Mouse (Mus musculus): ENCODE data around the gene Lect2. TPM values are rescaled to one million over a fixed set of nuclear protein-coding genes. Genes with fewer than 3 reads are reported as not detected.

The Lect2 gene
- not detected in 2 replicates for polyA plus RNA-seq (2015; fragmentation: Nextera tagmentation; extraction: Ambion mirVana)

DNA sequence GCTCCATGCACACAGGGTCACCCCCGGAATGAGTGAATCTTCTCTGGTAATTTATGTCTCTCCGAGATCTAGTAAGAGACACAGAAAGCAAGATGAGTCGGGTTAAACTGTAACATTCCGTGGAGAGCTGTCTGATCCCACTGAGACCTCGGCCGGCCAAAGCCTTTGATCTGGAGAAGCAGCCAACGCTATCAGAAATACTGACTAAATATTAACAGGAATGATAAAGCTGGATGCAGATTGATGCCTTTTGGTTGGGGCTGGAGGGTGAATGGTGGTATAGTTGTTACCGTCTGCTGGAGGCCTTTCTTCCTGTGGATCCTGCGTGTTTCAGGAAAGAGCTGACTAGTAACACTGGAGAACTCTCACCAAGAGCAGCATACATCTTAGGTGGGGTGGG lies at the start of gene Lect2:
Gene Lect2, minus strand, starts transcription at position 102 of the 400 bp plus-strand sequence.
- H3K9ac ChIP-seq (replicated peaks), result no peak within 1 kb of the TSS
- H3K36me3 ChIP-seq, result no peaks in the 10 kb centered on the region
- H3K4me2 ChIP-seq (replicated peaks), result no peak within 1 kb of the TSS
- no peaks in the 10 kb centered on the region for H3K9me3 ChIP-seq
- WGBS, result 84% methylated on average over 9 of the region's 9 CpGs
- peaks cover 4% of the 10 kb centered on the region; the same call in 1 of the 2 replicates for H3K4me1 ChIP-seq (replicated peaks)
- H3K27ac ChIP-seq, result no peak within 1 kb of the TSS
- H3K27me3 ChIP-seq, result no peaks in the 10 kb centered on the region
- ATAC-seq, result no peak
- H3K4me3 ChIP-seq (replicated peaks), result no peak within 1 kb of the TSS

DNA sequence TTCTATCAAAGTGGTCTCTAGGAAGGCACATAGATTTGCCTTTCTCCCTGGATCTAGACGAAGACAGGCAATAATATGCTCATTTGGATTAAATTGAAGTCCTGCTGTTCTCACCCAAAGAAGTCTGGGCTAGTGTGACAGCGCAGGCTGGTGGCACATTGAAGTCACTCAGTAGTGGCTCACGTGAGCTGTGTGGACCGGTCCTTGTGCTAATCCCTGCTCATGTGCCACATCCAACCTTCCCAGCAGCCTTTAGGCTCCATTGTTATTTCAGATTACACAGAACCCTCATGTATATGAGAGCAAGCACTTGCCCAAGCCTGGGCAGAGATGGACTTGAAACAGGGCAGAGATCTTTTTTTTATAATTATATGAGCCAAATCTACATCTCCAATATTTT lies 49.0 kb upstream of the Lect2 start:
- no peaks in the 10 kb centered on the region for H3K36me3 ChIP-seq
- no peak overlapping the region for H3K4me3 ChIP-seq (replicated peaks)
- H3K9ac ChIP-seq (replicated peaks), result no peak overlapping the region
- H3K27me3 ChIP-seq, result peaks cover 20% of the 10 kb centered on the region
- H3K4me1 ChIP-seq (replicated peaks), result peaks cover 22% of the 10 kb centered on the region
- H3K4me2 ChIP-seq (replicated peaks), result no peak overlapping the region
- WGBS, result 35% methylated on average over 4 of the region's 4 CpGs
- ATAC-seq, result peak; percentile 65
- H3K27ac ChIP-seq, result no peak overlapping the region
- no peaks in the 10 kb centered on the region for H3K9me3 ChIP-seq

DNA sequence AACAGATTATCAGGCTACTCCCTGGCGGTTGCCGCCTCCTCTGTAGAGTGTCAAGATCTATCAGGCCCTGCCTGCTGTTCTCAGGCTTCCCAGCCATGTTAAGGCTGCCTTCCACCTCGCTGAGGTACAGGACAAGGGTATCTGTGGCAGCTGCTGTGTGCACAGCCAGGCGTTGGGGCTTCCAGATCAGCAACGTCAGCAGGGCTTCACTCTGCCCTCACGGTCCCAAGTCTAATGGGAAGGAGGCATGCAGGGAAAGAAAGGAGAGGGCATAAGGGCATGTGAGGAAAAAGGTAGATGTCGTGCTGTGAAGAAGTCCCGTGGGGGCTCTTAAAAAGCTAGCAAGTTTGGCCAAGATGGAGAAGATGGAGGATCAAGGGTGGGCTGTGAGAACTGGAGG lies 46.9 kb upstream of the Lect2 start:
- Histone ChIP-seq H3K9ac (replicated peaks) (no peak overlapping the region), H3K4me2 (replicated peaks) (no peak overlapping the region), H3K36me3 (no peaks in the 10 kb centered on the region), H3K4me1 (replicated peaks) (peaks cover 14% of the 10 kb centered on the region), H3K27me3 (peaks cover 32% of the 10 kb centered on the region), H3K27ac (no peak overlapping the region), H3K9me3 (no peaks in the 10 kb centered on the region), H3K4me3 (replicated peaks) (no peak overlapping the region)
- ATAC-seq, result no peak
- WGBS, result 84% methylated on average over 8 of the region's 8 CpGs

DNA sequence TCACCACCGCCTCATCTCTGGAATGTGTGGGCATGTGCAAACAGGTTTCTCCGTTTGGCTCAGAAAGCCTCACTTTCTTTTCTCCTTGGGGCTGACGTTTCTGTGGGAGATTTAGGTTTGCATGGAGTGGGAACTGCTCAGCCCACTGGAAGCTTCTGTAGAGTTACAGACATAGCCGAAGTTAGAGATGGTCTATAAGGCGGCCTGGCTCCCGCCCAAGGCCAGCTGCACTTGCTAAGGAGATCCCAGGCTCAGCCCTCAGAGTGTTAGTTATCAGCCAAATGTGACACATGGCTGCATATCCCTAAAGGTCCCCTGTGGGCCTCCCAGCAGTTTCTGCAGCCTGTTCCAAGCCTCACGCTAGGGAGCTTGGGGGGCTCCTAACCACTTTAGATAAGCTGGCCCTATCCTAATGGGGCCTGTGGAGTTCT lies 45.7 kb upstream of the Lect2 start:
- H3K36me3 ChIP-seq, result no peaks in the 10 kb centered on the region
- peaks cover 29% of the 10 kb centered on the region for H3K27me3 ChIP-seq
- H3K4me1 ChIP-seq (replicated peaks), result peaks cover 23% of the 10 kb centered on the region
- no peak for ATAC-seq
- 81% methylated on average over 7 of the region's 7 CpGs for WGBS
- H3K4me3 ChIP-seq (replicated peaks), result no peak overlapping the region
- no peak overlapping the region for H3K27ac ChIP-seq
- H3K4me2 ChIP-seq (replicated peaks), result no peak overlapping the region
- no peaks in the 10 kb centered on the region for H3K9me3 ChIP-seq
- H3K9ac ChIP-seq (replicated peaks), result no peak overlapping the region

DNA sequence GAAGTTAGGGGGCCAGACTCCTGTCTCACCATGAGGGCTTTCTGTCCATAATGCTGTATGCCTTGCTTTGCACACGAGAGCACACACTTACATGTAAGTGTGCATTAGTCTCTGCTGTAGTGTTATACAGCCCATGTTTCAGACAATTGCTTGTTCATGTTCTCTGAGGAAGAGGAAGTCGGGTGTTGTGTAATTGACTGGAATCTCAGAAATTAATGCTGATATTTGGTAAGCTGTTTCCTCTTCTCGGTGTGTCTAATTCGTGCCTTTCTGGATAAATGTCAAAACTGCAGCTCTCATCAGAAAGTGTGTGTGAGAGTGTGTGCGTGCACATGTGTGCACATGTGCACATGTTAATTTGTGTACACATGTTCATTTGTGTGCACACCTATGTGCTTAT lies 44.9 kb upstream of the Lect2 start:
- Histone ChIP-seq H3K9ac (replicated peaks) (no peak overlapping the region), H3K36me3 (no peaks in the 10 kb centered on the region), H3K9me3 (no peaks in the 10 kb centered on the region), H3K4me2 (replicated peaks) (no peak overlapping the region), H3K4me3 (replicated peaks) (no peak overlapping the region), H3K27ac (no peak overlapping the region), H3K4me1 (replicated peaks) (peaks cover 23% of the 10 kb centered on the region), H3K27me3 (peaks cover 35% of the 10 kb centered on the region)
- ATAC-seq, result no peak
- 89% methylated on average over 5 of the region's 5 CpGs for WGBS

DNA sequence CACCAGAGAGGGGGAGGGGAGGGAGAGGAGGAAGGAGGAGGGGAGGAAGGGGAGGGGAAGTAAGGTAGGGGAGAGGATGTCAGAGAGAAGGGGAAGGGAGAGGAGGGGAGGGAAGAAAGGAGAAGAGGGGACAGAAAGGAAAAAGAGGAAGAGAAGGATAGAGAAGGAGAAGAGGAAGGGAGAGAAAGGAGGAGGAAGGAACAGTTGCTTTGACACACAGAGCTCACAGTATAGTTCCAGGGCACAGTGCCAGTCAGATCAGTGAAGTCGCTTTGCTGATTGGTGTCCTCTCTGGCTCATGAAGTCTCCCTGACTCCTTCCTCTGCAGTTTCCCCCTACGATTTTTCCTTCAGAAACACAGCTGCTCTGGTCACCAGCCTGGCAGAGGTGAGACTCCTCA lies 43.6 kb upstream of the Lect2 start:
- Histone ChIP-seq H3K27ac (no peak overlapping the region), H3K27me3 (peaks cover 37% of the 10 kb centered on the region), H3K4me1 (replicated peaks) (peaks cover 12% of the 10 kb centered on the region), H3K4me3 (replicated peaks) (no peak overlapping the region), H3K36me3 (no peaks in the 10 kb centered on the region), H3K4me2 (replicated peaks) (no peak overlapping the region), H3K9ac (replicated peaks) (no peak overlapping the region), H3K9me3 (no peaks in the 10 kb centered on the region)
- WGBS, result 71% methylated on average over 2 of the region's 2 CpGs
- ATAC-seq, result no peak

DNA sequence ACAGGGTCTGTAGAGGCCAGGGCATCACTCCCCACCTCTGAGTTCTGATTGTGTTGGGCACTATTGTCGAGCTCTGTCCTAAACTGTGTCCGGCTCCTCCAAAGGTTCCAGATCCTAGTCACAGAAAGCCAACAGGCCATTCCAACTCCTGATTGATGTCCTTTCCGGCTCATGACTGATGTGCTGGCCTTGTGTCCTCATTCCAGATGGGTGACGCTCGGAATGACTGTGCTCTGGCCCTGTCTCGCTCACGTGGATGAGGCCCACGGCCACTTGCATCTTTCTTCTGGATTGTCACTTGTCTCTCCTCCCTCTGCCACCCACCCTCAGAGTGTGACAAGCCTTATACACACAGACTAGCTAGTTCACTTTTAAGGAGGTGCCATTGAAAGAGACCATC lies 42.9 kb upstream of the Lect2 start:
- Histone ChIP-seq H3K27me3 (peaks cover 41% of the 10 kb centered on the region), H3K9ac (replicated peaks) (no peak overlapping the region), H3K4me3 (replicated peaks) (no peak overlapping the region), H3K36me3 (no peaks in the 10 kb centered on the region), H3K4me2 (replicated peaks) (no peak overlapping the region), H3K27ac (no peak overlapping the region), H3K9me3 (no peaks in the 10 kb centered on the region), H3K4me1 (replicated peaks) (peaks cover 11% of the 10 kb centered on the region)
- ATAC-seq, result no peak
- 91% methylated on average over 8 of the region's 8 CpGs for WGBS

DNA sequence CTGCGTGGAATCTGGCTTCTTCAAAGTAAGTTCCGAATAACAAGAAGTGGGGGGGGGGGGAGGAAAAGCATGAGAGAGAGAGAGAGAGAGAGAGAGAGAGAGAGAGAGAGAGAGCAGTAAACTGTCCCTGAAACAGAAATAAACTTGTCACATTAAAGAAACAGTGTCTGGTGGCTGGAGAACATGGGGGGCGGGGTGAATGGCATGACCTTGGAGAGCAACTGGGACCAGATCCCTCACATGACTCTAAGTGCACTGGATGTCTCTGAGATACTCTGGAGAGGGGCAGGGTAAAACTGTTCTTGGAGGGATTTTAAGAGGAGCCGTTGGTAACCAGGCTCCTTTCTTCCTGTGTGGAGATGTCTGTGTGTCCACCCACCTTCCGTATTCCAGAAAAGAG lies 41.9 kb upstream of the Lect2 start:
- Histone ChIP-seq H3K27ac (no peak overlapping the region), H3K9ac (replicated peaks) (no peak overlapping the region), H3K36me3 (no peaks in the 10 kb centered on the region), H3K4me1 (replicated peaks) (peaks cover 11% of the 10 kb centered on the region), H3K4me3 (replicated peaks) (no peak overlapping the region), H3K27me3 (peaks cover 39% of the 10 kb centered on the region), H3K9me3 (no peaks in the 10 kb centered on the region), H3K4me2 (replicated peaks) (no peak overlapping the region)
- ATAC-seq, result no peak
- 84% methylated on average over 5 of the region's 5 CpGs for WGBS

DNA sequence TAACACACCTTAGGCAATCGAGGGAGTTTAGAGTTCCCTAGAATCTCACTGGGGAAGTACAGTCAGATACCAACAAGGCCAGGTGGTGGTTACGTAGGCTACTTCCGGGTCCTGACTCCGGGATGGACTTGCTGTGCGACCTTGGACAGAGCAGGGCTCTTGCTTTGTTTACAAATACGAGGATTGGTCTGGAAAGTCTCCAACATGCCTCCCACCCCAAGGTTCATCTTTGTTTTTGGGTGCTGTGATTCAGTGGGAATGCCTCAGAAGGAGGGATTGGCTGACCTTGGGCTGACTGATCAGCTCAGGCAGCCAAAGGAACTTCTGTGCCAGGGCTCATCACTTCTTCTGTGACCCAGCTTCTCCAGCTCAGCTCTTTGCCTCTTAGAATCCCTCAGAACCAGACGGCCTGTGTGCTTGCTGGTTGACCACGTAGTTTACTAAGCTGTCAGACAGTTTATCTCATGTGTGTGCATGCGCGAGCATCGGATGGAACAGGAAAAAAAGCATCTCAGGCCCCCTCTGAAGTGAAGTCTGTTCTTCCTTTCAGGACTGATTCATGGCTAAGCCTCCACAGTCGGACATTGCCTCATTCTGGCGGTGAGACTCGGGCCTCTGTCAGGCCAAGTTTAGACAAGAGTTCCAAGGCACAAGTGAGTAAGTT lies 40.3 kb upstream of the Lect2 start:
- Histone ChIP-seq H3K27me3 (peaks cover 37% of the 10 kb centered on the region), H3K36me3 (no peaks in the 10 kb centered on the region), H3K4me1 (replicated peaks) (peaks cover 11% of the 10 kb centered on the region), H3K4me3 (replicated peaks) (no peak overlapping the region), H3K9ac (replicated peaks) (no peak overlapping the region), H3K9me3 (no peaks in the 10 kb centered on the region), H3K4me2 (replicated peaks) (no peak overlapping the region), H3K27ac (no peak overlapping the region)
- 83% methylated on average over 14 of the region's 14 CpGs for WGBS
- no peak for ATAC-seq

DNA sequence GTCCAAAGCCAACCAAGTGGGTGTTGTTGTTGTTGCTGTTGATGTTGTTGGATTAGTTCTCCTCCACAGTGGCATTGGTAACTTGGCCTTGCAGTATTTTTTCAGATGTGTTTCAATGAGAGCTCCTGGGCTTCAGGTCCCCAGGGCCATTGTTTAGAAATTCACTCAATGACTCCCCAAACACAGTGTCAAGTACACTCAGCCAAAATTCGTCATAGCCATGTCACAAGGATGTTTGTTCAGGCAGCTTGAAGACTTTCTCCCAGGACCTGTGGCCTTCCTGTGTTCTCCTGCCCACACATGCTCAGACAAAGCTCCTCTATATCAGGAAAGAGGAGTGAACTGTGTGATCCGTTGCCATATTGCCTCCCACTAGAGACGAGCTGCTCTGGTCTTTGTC lies 37.7 kb upstream of the Lect2 start:
- Histone ChIP-seq H3K4me2 (replicated peaks) (no peak overlapping the region), H3K36me3 (no peaks in the 10 kb centered on the region), H3K4me3 (replicated peaks) (no peak overlapping the region), H3K9me3 (no peaks in the 10 kb centered on the region), H3K27me3 (peaks cover 22% of the 10 kb centered on the region), H3K4me1 (replicated peaks) (peaks cover 31% of the 10 kb centered on the region), H3K9ac (replicated peaks) (no peak overlapping the region), H3K27ac (no peak overlapping the region)
- WGBS, result 87% methylated on average over 3 of the region's 3 CpGs
- no peak for ATAC-seq

DNA sequence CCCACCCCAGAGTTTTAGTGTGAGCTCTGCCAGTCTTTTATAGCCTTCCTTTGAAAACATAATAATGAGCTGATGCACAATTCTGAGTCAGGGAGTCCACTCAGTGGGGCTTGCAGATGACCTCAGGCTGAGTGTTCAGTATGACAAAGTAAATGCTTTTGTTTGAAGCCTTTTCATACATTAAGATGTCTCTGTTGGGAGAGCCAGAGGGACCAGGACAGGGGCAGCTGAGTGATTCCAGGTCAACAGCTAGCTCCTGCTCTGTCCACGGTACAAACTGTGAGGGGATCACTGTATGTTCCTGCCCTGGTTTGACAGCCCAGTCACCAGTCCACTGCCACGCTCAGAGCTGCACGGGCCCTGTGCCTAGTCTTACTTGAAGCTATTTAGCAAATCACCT lies 34.4 kb upstream of the Lect2 start:
- peaks cover 4% of the 10 kb centered on the region; the same call in 1 of the 2 replicates for H3K27me3 ChIP-seq
- no peak overlapping the region for H3K4me2 ChIP-seq (replicated peaks)
- whole genome bisulfite sequencing, result 19% methylated on average over 3 of the region's 3 CpGs
- no peak overlapping the region for H3K4me3 ChIP-seq (replicated peaks)
- peaks cover 23% of the 10 kb centered on the region for H3K4me1 ChIP-seq (replicated peaks)
- H3K27ac ChIP-seq, result peak overlapping the region; percentile 90
- peak; percentile 19; the same call in 1 of the 2 replicates for ATAC-seq
- no peaks in the 10 kb centered on the region for H3K36me3 ChIP-seq
- no peak overlapping the region for H3K9ac ChIP-seq (replicated peaks)
- no peaks in the 10 kb centered on the region for H3K9me3 ChIP-seq

DNA sequence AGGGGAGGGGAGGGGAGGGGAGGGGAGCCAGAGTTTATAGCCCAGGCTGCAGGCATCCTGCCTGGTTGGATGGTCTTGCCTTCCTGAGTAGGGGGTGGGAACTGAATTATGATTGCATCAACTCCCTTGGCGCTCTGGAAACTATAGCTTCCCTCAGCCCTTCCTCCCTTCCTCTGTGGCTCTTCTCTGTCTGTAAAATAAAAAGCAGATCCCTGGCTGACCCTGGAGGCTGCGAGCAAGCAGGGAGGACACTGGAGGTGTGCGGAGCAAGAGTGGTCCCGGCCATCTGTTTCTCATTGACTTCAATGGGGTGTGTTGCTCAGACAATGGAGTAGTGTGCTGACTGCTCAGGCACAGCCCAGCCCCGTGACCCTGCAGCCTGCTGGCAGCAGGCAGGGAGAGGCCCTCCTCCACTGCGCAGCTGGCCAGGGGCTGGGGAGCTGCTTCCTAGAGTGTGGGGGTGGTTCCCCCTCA lies 33.7 kb upstream of the Lect2 start:
- peak; percentile 96 for ATAC-seq

DNA sequence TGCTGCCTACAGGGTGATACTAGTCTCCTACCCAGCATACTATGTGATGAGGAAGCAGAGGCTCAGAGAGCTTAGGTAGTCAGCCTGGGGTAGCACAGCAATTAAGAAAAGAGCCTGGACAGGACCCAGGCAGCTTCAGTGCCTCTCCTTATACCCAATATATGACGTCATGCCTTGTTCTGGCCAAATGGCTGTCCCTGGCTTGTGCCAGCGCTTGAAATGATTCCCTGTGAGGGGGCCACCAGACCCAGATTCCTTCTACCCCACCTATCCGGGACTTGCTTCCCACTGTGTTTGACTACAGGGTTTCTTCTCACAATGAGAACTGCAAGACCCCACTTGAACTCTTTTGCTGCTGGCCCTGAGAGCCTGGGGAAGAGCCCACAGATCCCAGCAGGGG lies 33.2 kb upstream of the Lect2 start:
- H3K27ac ChIP-seq, result peak overlapping the region; percentile 90
- no peaks in the 10 kb centered on the region for H3K9me3 ChIP-seq
- no peak overlapping the region for H3K4me2 ChIP-seq (replicated peaks)
- 2% methylated on average over 3 of the region's 3 CpGs for WGBS
- H3K9ac ChIP-seq (replicated peaks), result no peak overlapping the region
- no peaks in the 10 kb centered on the region for H3K36me3 ChIP-seq
- H3K4me1 ChIP-seq (replicated peaks), result peaks cover 23% of the 10 kb centered on the region
- no peaks in the 10 kb centered on the region; the same call in 1 of the 2 replicates for H3K27me3 ChIP-seq
- no peak overlapping the region for H3K4me3 ChIP-seq (replicated peaks)
- ATAC-seq, result peak; percentile 59

More for the DNA sequence above, 33.7 kb upstream of the Lect2 start:
- Histone ChIP-seq H3K36me3 (no peaks in the 10 kb centered on the region), H3K9me3 (no peaks in the 10 kb centered on the region), H3K4me3 (replicated peaks) (no peak overlapping the region), H3K4me2 (replicated peaks) (peak overlapping the region; percentile 37), H3K4me1 (replicated peaks) (peaks cover 23% of the 10 kb centered on the region), H3K9ac (replicated peaks) (peak overlapping the region; percentile 36), H3K27me3 (peaks cover 4% of the 10 kb centered on the region; the same call in 1 of the 2 replicates), H3K27ac (peak overlapping the region; percentile 90)
- under 1% methylated on average over 6 of the region's 6 CpGs for WGBS

Data from midbrain, embryonic 13.5 days (tissue).